ENCODE assay signal across 16 mouse cellular contexts in genomic region chr10:92009551-92009950, GRCm38 (mm10).
A peak's percentile ranks its signal among the peaks of the same experiment; 100 is the strongest.
DNase-seq lines count a peak whose midpoint lies in the region; ATAC-seq and TF ChIP-seq lines count a peak whose summit lies in the region.
"Had no signal": no experiment of that assay in that cellular context is flagged by ENCODE, and none has a peak within 500 bp of the region (broad histone marks: within the 10 kb centered on the region; RNA-seq: fewer than 3 reads in every experiment).

No protein-coding gene starts in this region.

- no peak for DNase-seq in kidney, adult 9 months
- peak; percentile 89 for DNase-seq in brain, embryonic 14.5 days (ENCODE audit: low read depth)
- DNase-seq in midbrain, embryonic 11.5 days (ENCODE audit: low spot score, missing footprints): peak; percentile 90
- no peak for DNase-seq in ovary, postnatal 10 days (ENCODE audit: low spot score)
- no peak for DNase-seq in left cerebral cortex, postnatal 36 days (ENCODE audit: low spot score in 2 of 2)
- DNase-seq in spleen, adult 12 weeks (ENCODE audit: low spot score): no peak
- DNase-seq: adrenal gland, postnatal 10 days; cerebellum, adult 11 months; gastrocnemius, postnatal 36 days; lung, adult 18-20 months; thymus, adult 2 months had no signal

- H3K9ac ChIP-seq in kidney, embryonic 14.5 days (ENCODE audit: low read depth, low read length): no peak overlapping the region
- H3K9ac ChIP-seq in forebrain, embryonic 16.5 days (replicated peaks; ENCODE audit: low read depth, low read length): no peak overlapping the region
- H3K9ac ChIP-seq in midbrain, embryonic 11.5 days (ENCODE audit: low read length): peak overlapping the region; percentile 22; the same call in 1 of the 2 replicates
- H3K9ac ChIP-seq: heart, embryonic 13.5 days; limb, embryonic 13.5 days had no signal

- no peak overlapping the region for H3K27ac ChIP-seq in kidney, embryonic 14.5 days (ENCODE audit: low read depth, low read length)
- H3K27ac ChIP-seq in forebrain, embryonic 16.5 days (ENCODE audit: low read length): no peak overlapping the region
- H3K27ac ChIP-seq in midbrain, embryonic 11.5 days (ENCODE audit: low read depth, low read length): peak overlapping the region; percentile 41
- H3K27ac ChIP-seq: heart, embryonic 13.5 days; limb, embryonic 13.5 days had no signal

- TF ChIP-seq POLR2A in brain, embryonic 14.5 days (IDR thresholded peaks at IDR 0.05; ENCODE audit: borderline replicate concordance, extremely low read depth, insufficient read depth, insufficient read length, poor library complexity, severe bottlenecking): no peak

- intact Hi-C loops in left cerebral cortex, postnatal 36 days (cut with DNase I): no loop called here

- H3K4me3 ChIP-seq in kidney, embryonic 14.5 days (ENCODE audit: low read length): no peak overlapping the region
- H3K4me3 ChIP-seq in forebrain, embryonic 16.5 days (replicated peaks; ENCODE audit: low read length): no peak overlapping the region
- no peak overlapping the region for H3K4me3 ChIP-seq in midbrain, embryonic 11.5 days (ENCODE audit: low read depth, low read length)
- H3K4me3 ChIP-seq: heart, embryonic 13.5 days; limb, embryonic 13.5 days had no signal

- no peaks in the 10 kb centered on the region for H3K4me1 ChIP-seq in kidney, embryonic 14.5 days (ENCODE audit: control insufficient read depth, insufficient read depth, low read length)
- peaks cover 9% of the 10 kb centered on the region; the same call in 1 of the 2 replicates for H3K4me1 ChIP-seq in forebrain, embryonic 16.5 days (replicated peaks; ENCODE audit: control insufficient read depth, insufficient read depth, low read length)
- H3K4me1 ChIP-seq in midbrain, embryonic 11.5 days (ENCODE audit: control insufficient read depth, insufficient read depth, low read length): peaks cover 4% of the 10 kb centered on the region
- H3K4me1 ChIP-seq: heart, embryonic 13.5 days; limb, embryonic 13.5 days had no signal

- H3K4me2 ChIP-seq in kidney, embryonic 14.5 days (replicated peaks; ENCODE audit: low read depth, low read length): no peak overlapping the region
- peak overlapping the region; percentile 2; the same call in 1 of the 2 replicates for H3K4me2 ChIP-seq in forebrain, embryonic 16.5 days (ENCODE audit: low read length)
- H3K4me2 ChIP-seq in midbrain, embryonic 11.5 days: no peak overlapping the region; the same call in 1 of the 2 replicates
- H3K4me2 ChIP-seq: heart, embryonic 13.5 days; limb, embryonic 13.5 days had no signal

- no peaks in the 10 kb centered on the region for H3K9me3 ChIP-seq in kidney, embryonic 14.5 days (ENCODE audit: control insufficient read depth, low read length)
- H3K9me3 ChIP-seq in forebrain, embryonic 16.5 days (ENCODE audit: control insufficient read depth, low read length): no peaks in the 10 kb centered on the region
- no peaks in the 10 kb centered on the region for H3K9me3 ChIP-seq in midbrain, embryonic 11.5 days (ENCODE audit: control insufficient read depth, low read length)
- H3K9me3 ChIP-seq: heart, embryonic 13.5 days; limb, embryonic 13.5 days had no signal

- H3K27me3 ChIP-seq in kidney, embryonic 14.5 days (ENCODE audit: control insufficient read depth, insufficient read depth, low read length): no peaks in the 10 kb centered on the region
- no peaks in the 10 kb centered on the region for H3K27me3 ChIP-seq in forebrain, embryonic 16.5 days (replicated peaks; ENCODE audit: control insufficient read depth, insufficient read depth, low read length)
- no peaks in the 10 kb centered on the region for H3K27me3 ChIP-seq in midbrain, embryonic 11.5 days (ENCODE audit: control insufficient read depth, insufficient read depth, low read length)
- H3K27me3 ChIP-seq: heart, embryonic 13.5 days; limb, embryonic 13.5 days had no signal

- H3K36me3 ChIP-seq in kidney, embryonic 14.5 days (ENCODE audit: control insufficient read depth, insufficient read depth, low read length): no peaks in the 10 kb centered on the region
- no peaks in the 10 kb centered on the region for H3K36me3 ChIP-seq in forebrain, embryonic 16.5 days (ENCODE audit: control insufficient read depth, insufficient read depth)
- H3K36me3 ChIP-seq in midbrain, embryonic 11.5 days (ENCODE audit: control insufficient read depth, insufficient read depth, low read length): no peaks in the 10 kb centered on the region
- H3K36me3 ChIP-seq: heart, embryonic 13.5 days; limb, embryonic 13.5 days had no signal

- 40% methylated on average over 10 of the region's 10 CpGs for WGBS in kidney, embryonic 14.5 days
- 10% methylated on average over 10 of the region's 10 CpGs for WGBS in forebrain, embryonic 16.5 days
- WGBS in midbrain, embryonic 11.5 days: 11% methylated on average over 10 of the region's 10 CpGs

- no peak for TF ChIP-seq CTCF in brain, embryonic 14.5 days (IDR thresholded peaks at IDR 0.05; ENCODE audit: borderline replicate concordance, extremely low read depth, insufficient read depth, insufficient read length)

- ATAC-seq in kidney, embryonic 14.5 days (ENCODE audit: low FRiP score, low TSS enrichment): peak; percentile 85
- peak; percentile 59; the same call in 1 of the 2 replicates for ATAC-seq in forebrain, embryonic 16.5 days
- ATAC-seq in midbrain, embryonic 11.5 days (ENCODE audit: low FRiP score): peak; percentile 64
- ATAC-seq: inflammation-experienced regulatory T-cells, adult 6 months had no signal

Comparison
In these comparisons a context has a peak if more than half of its experiments do, and no peak if none do; other contexts are left out.
1. DNase-seq: peak in brain, embryonic 14.5 days (single experiment) and midbrain, embryonic 11.5 days (single experiment); none in kidney, adult 9 months (single experiment), ovary, postnatal 10 days (single experiment), left cerebral cortex, postnatal 36 days (0 of 2) and spleen, adult 12 weeks (single experiment).
2. Peak in every context shown above with its lines, with median percentiles within 50 percentile points of each other: ATAC-seq.